Mouse (Mus musculus): Measurements from ENCODE around the gene Gm17334. TPM values are rescaled to one million over a fixed set of nuclear protein-coding genes. Genes with fewer than 3 reads are reported as not detected.

The Gm17334 gene
- polyA plus RNA-seq, 1 experiment = 0.91 TPM

GRCm38 (mm10) chr11:53814810-53815209, 41.8 kb upstream of the Gm17334 start:
- Histone ChIP-seq H3K27ac (ENCODE audit: insufficient read depth, low read depth, low read length) (no peak overlapping the region), H3K36me3 (ENCODE audit: control insufficient read depth, insufficient read depth, low read length) (no peaks in the 10 kb centered on the region), H3K4me3 (ENCODE audit: insufficient read depth, low read depth, low read length) (no peak overlapping the region), H3K4me1 (ENCODE audit: control insufficient read depth, insufficient read depth, low read length) (0 out of 2 replicates have a peak, but pooled peaks cover 6% of the 10 kb centered on the region), H3K27me3 (replicated peaks; ENCODE audit: control insufficient read depth, insufficient read depth, low read length) (no peaks in the 10 kb centered on the region)
- no peak for DNase-seq
- WGBS = 65% methylated on average over 3 of the region's 3 CpGs
- TF ChIP-seq POLR2A (IDR thresholded peaks at IDR 0.05; ENCODE audit: low read depth, low read length) (no peak), CTCF (conservative IDR thresholded peaks at IDR 0.05; ENCODE audit: insufficient read depth, insufficient read length, low read depth, low read length) (no peak)

GRCm38 (mm10) chr11:53813001-53813868, 40.2 kb upstream of the Gm17334 start:
- 59% methylated on average over 16 of the region's 16 CpGs for WGBS
- 0 out of 2 replicates have a peak, but pooled peaks cover 6% of the 10 kb centered on the region for H3K4me1 ChIP-seq (ENCODE audit: control insufficient read depth, insufficient read depth, low read length)
- TF ChIP-seq POLR2A (IDR thresholded peaks at IDR 0.05; ENCODE audit: low read depth, low read length) = no peak
- TF ChIP-seq CTCF (conservative IDR thresholded peaks at IDR 0.05; ENCODE audit: insufficient read depth, insufficient read length, low read depth, low read length) = no peak
- no peaks in the 10 kb centered on the region for H3K36me3 ChIP-seq (ENCODE audit: control insufficient read depth, insufficient read depth, low read length)
- peak overlapping the region; percentile 25 for H3K27ac ChIP-seq (ENCODE audit: insufficient read depth, low read depth, low read length)
- DNase-seq = peak; percentile 93
- no peak overlapping the region for H3K4me3 ChIP-seq (ENCODE audit: insufficient read depth, low read depth, low read length)
- H3K27me3 ChIP-seq (replicated peaks; ENCODE audit: control insufficient read depth, insufficient read depth, low read length) = no peaks in the 10 kb centered on the region

GRCm38 (mm10) chr11:53811312-53811711, 38.3 kb upstream of the Gm17334 start:
- Histone ChIP-seq H3K36me3 (ENCODE audit: control insufficient read depth, insufficient read depth, low read length) (no peaks in the 10 kb centered on the region), H3K4me3 (ENCODE audit: insufficient read depth, low read depth, low read length) (no peak overlapping the region), H3K27ac (ENCODE audit: insufficient read depth, low read depth, low read length) (no peak overlapping the region), H3K27me3 (replicated peaks; ENCODE audit: control insufficient read depth, insufficient read depth, low read length) (no peaks in the 10 kb centered on the region), H3K4me1 (ENCODE audit: control insufficient read depth, insufficient read depth, low read length) (0 out of 2 replicates have a peak, but pooled peaks cover 4% of the 10 kb centered on the region)
- TF ChIP-seq CTCF (conservative IDR thresholded peaks at IDR 0.05; ENCODE audit: insufficient read depth, insufficient read length, low read depth, low read length) (no peak), POLR2A (IDR thresholded peaks at IDR 0.05; ENCODE audit: low read depth, low read length) (no peak)
- WGBS = 63% methylated on average over 3 of the region's 3 CpGs
- no peak for DNase-seq

- Histone ChIP-seq H3K36me3 (ENCODE audit: control insufficient read depth, insufficient read depth, low read length) (no peaks in the 10 kb centered on the region), H3K27me3 (replicated peaks; ENCODE audit: control insufficient read depth, insufficient read depth, low read length) (no peaks in the 10 kb centered on the region), H3K4me1 (ENCODE audit: control insufficient read depth, insufficient read depth, low read length) (0 out of 2 replicates have a peak, but pooled peaks cover 4% of the 10 kb centered on the region), H3K27ac (ENCODE audit: insufficient read depth, low read depth, low read length) (no peak overlapping the region), H3K4me3 (ENCODE audit: insufficient read depth, low read depth, low read length) (no peak overlapping the region)
- DNase-seq = peak; percentile 52
- no peak for TF ChIP-seq CTCF (conservative IDR thresholded peaks at IDR 0.05; ENCODE audit: insufficient read depth, insufficient read length, low read depth, low read length)
- TF ChIP-seq POLR2A (IDR thresholded peaks at IDR 0.05; ENCODE audit: low read depth, low read length) = no peak
- WGBS = 38% methylated on average over 2 of the region's 2 CpGs
Measured at GRCm38 (mm10) chr11:53810749-53811148, 37.8 kb upstream of the Gm17334 start.

GRCm38 (mm10) chr11:53810156-53810555, 37.2 kb upstream of the Gm17334 start:
- Histone ChIP-seq H3K27ac (ENCODE audit: insufficient read depth, low read depth, low read length) (no peak overlapping the region), H3K27me3 (replicated peaks; ENCODE audit: control insufficient read depth, insufficient read depth, low read length) (no peaks in the 10 kb centered on the region), H3K4me3 (ENCODE audit: insufficient read depth, low read depth, low read length) (no peak overlapping the region), H3K36me3 (ENCODE audit: control insufficient read depth, insufficient read depth, low read length) (no peaks in the 10 kb centered on the region), H3K4me1 (ENCODE audit: control insufficient read depth, insufficient read depth, low read length) (0 out of 2 replicates have a peak, but pooled peaks cover 4% of the 10 kb centered on the region)
- no peak for DNase-seq
- 79% methylated on average over 5 of the region's 5 CpGs for WGBS
- TF ChIP-seq POLR2A (IDR thresholded peaks at IDR 0.05; ENCODE audit: low read depth, low read length) = no peak
- no peak for TF ChIP-seq CTCF (conservative IDR thresholded peaks at IDR 0.05; ENCODE audit: insufficient read depth, insufficient read length, low read depth, low read length)

- Histone ChIP-seq H3K36me3 (ENCODE audit: control insufficient read depth, insufficient read depth, low read length) (no peaks in the 10 kb centered on the region), H3K27ac (ENCODE audit: insufficient read depth, low read depth, low read length) (no peak overlapping the region), H3K27me3 (replicated peaks; ENCODE audit: control insufficient read depth, insufficient read depth, low read length) (no peaks in the 10 kb centered on the region), H3K4me3 (ENCODE audit: insufficient read depth, low read depth, low read length) (no peak overlapping the region), H3K4me1 (ENCODE audit: control insufficient read depth, insufficient read depth, low read length) (0 out of 2 replicates have a peak, but pooled peaks cover 4% of the 10 kb centered on the region)
- no peak for TF ChIP-seq CTCF (conservative IDR thresholded peaks at IDR 0.05; ENCODE audit: insufficient read depth, insufficient read length, low read depth, low read length)
- TF ChIP-seq POLR2A (IDR thresholded peaks at IDR 0.05; ENCODE audit: low read depth, low read length) = no peak
- no peak for DNase-seq
- 63% methylated on average over 5 of the region's 5 CpGs for WGBS
Measured at GRCm38 (mm10) chr11:53809354-53809753, 36.4 kb upstream of the Gm17334 start.

- peak; percentile 80 for DNase-seq
- Histone ChIP-seq H3K27ac (ENCODE audit: insufficient read depth, low read depth, low read length) (no peak overlapping the region), H3K36me3 (ENCODE audit: control insufficient read depth, insufficient read depth, low read length) (no peaks in the 10 kb centered on the region), H3K4me1 (ENCODE audit: control insufficient read depth, insufficient read depth, low read length) (0 out of 2 replicates have a peak, but pooled peaks cover under 1% of the 10 kb centered on the region), H3K27me3 (replicated peaks; ENCODE audit: control insufficient read depth, insufficient read depth, low read length) (no peaks in the 10 kb centered on the region), H3K4me3 (ENCODE audit: insufficient read depth, low read depth, low read length) (no peak overlapping the region)
- TF ChIP-seq CTCF (conservative IDR thresholded peaks at IDR 0.05; ENCODE audit: insufficient read depth, insufficient read length, low read depth, low read length) (no peak), POLR2A (IDR thresholded peaks at IDR 0.05; ENCODE audit: low read depth, low read length) (no peak)
- 67% methylated on average over 9 of the region's 9 CpGs for WGBS
Measured at GRCm38 (mm10) chr11:53805786-53806185, 32.8 kb upstream of the Gm17334 start.

All from kidney, adult 2 months (tissue).